Mouse (Mus musculus) frontal cortex, postnatal 25 days (tissue): ENCODE results near the gene Gipc3.

Experiments used
- DNase-seq, 2 experiments: peaks; one replicate each; pipeline ENCODE4 v3.0.0; 2022; ENCODE audit warnings: low spot score in 2 of 2

Gene Gipc3

DNA sequence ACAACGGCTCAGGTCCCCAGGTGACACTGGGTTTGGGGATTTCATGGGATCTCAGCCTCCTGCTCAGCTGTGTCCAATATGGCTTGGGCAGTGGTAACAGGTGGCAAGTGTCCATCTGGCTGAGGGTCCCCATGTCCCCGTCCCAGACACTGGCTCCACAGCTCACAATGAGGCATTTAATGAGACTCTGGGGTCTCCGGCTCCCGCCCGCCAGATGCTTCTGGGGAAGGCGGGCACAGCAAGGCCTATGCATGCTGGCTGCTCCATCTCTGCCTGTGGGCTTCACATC, 24.1 kb upstream of the Gipc3 start:
- no peak for DNase-seq

DNA sequence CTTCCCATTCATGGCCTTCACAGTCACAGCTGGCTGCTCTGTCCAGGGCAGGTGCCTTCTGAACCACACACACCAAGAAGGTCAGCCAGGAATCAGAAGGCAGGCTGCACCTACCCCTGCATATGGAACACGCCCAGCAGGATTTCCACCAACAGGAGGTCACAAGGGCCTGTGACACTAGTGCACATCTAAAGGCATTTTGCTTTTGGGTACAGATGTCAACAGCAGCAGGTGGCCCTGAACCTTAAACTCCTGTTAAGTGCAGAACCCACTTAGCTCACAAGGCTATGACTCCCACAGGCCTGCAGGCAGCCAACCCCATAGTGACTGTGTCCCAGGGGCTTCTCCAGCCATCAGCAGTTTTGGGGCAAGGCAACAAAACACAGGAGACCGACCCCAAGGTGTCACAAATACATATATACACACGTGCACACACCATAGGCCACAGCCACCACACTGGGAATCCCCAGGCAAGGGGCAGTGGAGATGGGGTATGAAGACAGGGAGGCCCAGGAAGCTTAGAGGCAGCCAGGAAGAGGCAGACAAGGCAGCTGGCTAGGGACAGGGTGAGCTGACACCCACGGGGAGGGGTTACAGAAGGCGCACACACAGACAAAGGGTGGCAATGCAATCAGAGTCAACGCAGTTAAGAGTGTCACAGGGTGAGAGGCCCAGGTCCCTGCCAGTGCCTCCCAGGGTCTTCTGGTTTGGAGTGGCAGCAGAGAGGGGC, 23.6 kb upstream of the Gipc3 start:
- no peak for DNase-seq

DNA sequence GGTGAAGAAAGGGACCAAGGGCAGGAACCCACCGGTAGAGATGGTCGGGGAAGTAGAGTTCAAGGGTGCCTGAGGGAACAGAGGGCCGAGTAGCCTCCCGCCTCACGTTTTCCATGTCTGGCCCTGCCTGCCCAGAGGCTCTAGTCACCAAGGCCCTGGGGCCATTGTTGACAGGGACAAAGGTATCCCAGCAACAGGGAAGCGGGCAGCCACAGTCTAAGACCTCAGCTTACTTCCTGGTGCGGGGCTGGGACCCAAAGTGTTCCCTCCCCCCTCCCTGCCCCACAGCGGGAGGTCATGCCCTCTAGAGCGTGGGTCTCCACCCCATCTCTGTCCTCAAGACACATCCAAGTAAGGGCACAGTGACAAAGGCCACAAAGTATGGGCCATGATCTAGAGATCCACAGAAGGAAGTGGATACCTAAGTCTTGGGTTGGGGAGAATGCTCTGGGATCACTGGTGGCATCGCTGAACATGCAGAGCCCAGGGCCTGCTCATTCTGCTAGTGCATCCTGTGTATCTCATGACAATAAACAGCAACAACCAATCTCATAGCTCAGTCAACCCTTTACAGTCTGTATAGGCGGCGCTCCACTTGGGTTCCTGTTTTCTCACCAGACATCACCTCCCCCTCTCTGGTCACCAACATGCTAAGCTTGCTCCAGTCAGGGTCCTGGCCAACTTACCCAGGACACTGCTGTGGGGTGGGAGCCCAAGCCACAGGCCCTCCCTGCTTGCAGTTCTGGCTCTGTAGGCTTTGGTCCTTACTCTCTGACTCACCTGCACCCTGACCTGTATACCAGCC, 22.8 kb upstream of the Gipc3 start, which contains the start of gene 4930404N11Rik:
Gene 4930404N11Rik (minus strand): TSS at position 145 of the 805 bp plus-strand sequence.
- no peak for DNase-seq

GRCm38 (mm10) chr10:81365073-81365472, 22.0 kb upstream of the Gipc3 start:
- no peak for DNase-seq

DNA sequence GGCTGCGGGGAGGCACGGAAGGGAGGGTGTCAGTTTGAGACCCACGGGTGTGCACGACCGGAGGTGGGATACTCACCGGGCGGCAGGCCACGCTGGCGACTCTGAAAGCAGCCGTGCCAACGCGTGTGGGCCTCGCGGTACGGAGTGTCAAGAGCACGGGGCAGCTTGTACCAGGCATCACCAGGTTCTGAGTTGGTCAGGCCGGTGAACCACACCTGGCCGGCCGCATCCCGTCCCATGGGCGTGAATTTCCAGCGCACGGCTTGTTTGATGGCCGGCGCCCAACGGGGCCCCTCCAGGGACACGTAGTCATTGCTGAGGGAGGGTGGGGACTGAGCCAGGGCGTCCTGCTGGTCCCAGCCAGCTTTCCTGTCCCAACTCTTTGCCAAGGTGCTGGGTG, 21.6 kb upstream of the Gipc3 start:
- no peak for DNase-seq

DNA sequence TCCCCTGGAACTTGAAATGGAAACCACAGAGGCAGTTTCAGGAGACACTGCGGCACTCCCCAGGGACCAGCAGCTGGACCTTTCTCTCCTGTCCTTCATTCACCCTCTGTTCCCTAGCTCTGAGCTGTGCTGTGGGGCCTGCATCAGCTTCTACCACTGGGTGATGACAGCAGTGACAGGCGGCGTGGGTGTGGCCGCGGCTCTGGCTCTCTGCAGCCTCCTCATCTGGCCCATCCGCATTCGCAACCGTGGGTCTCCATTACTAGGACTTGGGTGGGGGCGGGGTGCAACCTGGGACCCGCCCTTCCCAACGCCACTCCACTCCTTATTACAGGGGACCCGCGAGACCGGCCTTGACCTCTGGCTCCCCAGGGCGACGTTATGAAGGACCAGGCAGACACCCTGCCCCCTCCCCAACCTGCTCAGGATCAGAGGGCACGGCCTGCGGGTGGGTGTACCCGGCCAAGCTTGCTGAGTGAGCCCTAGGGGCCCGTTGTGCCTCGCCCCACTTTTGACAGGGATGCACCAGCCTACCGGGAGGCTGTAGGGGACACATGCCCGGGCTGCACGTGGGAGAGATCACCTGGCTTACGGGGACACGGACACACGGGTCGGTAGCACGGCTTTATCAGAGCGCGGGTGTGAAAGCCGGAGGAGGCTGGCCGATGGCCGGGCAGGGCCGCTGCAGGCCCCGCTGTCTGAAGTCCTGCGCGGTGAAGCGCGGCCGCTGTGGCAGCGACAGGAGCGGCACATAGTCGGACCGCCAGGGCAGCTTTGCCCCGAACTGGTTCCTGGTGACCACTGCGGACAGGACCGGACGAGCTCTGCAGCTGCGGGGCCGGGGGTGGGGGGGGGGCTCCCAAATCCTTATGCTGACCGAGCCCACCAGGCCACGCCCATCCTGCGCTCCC, 20.6 kb upstream of the Gipc3 start:
- no peak for DNase-seq

GRCm38 (mm10) chr10:81362336-81362949, 19.4 kb upstream of the Gipc3 start:
- no peak for DNase-seq

GRCm38 (mm10) chr10:81360721-81361120, 17.7 kb upstream of the Gipc3 start:
- no peak for DNase-seq

- DNase-seq = no peak
These were observed 15.8 kb upstream of the Gipc3 start for GRCm38 (mm10) chr10:81358841-81359240.

- no peak for DNase-seq
These were observed 15.1 kb upstream of the Gipc3 start for GRCm38 (mm10) chr10:81358209-81358608.

GRCm38 (mm10) chr10:81356991-81357844, 14.2 kb upstream of the Gipc3 start, which contains the start of gene Mfsd12:
Gene Mfsd12, plus strand, starts transcription at chr10:81357491.
- DNase-seq = peak; percentile 75 to 84

DNA sequence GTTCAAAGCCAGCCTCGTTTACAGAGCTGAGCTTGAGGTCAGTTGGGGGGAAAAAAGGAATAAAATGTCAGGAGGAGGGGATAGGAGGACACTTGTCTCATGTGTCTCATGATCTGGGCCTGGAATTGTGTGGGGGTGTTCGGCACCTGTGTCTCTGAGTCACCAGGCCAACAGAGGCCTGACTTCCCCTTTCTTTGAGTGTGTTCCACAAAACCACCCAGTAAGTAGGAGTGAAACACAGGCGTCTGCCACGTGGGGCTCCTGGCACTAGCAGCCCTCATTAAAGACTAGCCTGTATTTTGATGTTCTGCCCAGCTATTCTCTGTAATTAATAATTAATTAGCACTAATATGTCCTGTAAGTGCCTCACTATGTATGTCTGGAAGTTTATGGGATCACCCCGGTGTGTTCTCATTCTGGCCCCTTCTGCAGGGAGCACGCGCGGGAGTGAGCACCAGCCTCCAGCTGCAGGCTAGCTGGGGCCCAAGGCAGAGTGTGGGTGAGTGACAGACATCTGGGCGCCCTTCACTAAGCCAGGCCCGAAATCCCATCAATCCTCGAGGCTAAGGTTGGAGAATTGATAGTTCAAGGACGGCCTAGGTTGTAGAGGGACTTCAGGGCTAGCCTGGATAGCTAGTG, 13.4 kb upstream of the Gipc3 start:
- no peak for DNase-seq

DNA sequence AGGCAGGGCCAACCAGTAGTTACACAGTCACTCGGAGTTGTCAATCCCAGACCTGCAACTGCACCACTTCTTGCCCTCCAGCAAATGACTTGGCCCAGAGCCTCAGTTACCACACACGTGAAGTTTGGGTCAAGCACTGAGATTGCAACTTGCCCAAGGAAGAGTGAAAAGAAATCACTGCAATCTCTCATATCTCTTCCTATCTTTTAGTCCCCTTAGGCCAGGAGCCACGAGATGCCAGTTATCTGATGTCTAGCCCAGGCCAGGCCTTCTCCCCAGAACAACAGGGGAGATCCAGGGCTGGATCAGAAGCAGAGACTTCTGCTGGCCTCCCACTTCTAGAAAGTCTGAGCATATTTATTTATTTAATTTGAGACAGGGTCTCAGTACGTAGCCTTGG, 12.5 kb upstream of the Gipc3 start:
- DNase-seq = no peak

GRCm38 (mm10) chr10:81354738-81355477, 11.8 kb upstream of the Gipc3 start:
- no peak for DNase-seq

- DNase-seq = no peak
These were observed 8.7 kb upstream of the Gipc3 start for GRCm38 (mm10) chr10:81351678-81352291.

DNA sequence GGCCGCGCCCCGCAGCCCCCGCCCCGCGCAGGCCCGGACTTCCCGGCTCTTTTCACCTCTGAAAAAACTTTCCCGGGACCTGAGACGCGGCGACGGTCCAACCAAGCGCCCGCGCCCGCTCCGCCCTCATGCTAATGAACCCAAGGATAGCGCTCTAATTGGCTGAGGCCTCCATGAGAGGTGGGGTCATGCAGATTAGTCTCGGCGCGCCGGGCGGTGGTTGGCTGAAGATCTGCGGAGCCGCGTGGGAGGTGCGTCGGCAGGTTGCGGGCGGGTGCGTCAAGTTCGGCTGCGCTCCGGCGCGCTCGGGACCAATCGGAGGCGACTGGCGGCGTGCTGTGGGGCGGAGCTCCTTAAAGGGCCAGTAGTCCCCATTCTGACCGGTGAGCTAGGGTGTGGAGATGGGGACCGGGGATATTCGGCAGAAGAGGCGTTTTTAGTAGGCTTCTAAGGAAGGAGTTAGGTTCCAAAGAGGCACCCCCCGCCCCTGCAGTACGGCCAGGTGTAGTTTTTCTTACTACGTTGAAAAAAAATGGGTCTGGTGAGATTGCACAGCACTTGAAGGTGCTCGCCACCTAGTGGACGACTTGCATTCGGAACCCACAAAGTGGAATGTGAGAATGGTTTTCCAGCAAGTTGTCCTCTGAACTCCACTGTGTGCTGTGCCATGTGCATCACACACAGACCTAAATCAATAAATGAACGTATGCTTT, 7.4 kb upstream of the Gipc3 start, which contains the start of gene Hmg20b:
Gene Hmg20b (minus strand): TSS at position 130 of the 713 bp plus-strand sequence.
- peak; percentile 99 for DNase-seq

DNA sequence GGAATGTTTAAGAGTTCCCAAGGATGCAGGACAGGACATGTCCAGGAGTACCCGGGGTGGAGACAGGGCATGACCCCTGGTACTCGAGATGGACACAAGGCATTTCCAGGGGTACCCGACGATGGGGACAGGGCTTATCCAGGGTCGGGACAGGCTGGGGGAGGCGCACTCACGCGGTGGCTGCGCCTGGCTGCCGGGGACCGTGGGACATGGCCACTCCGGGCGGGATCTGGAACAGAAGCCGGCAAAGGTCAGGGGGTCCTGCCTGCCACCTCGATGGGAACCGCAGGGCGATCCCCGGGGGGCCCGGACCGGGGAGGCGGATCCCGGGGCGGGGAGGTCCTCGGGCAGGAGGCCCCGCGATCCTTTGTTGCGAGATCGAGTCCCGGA, 6.9 kb upstream of the Gipc3 start:
- no peak for DNase-seq

- no peak for DNase-seq
These were observed 6.1 kb upstream of the Gipc3 start for GRCm38 (mm10) chr10:81349146-81349545.
